Comparison of ENCODE assay signal across 1 mouse cellular context in genomic region chr7:3705911-3706310, GRCm38 (mm10).
TF ChIP-seq lines count a peak whose summit lies in the region.

No protein-coding gene starts in this region.

TF ChIP-seq in MEL, 35 proteins besides CTCF, POLR2A, EP300 and RAD21:
- TF ChIP-seq E2F4 (IDR thresholded peaks at IDR 0.05; ENCODE audit: borderline replicate concordance, low read depth, low read length) (no peak), USF2 (IDR thresholded peaks at IDR 0.05; ENCODE audit: borderline replicate concordance in 1 of 2, insufficient read depth in 1 of 2, low read depth in 1 of 2, low read length in 2 of 2) (no peak), HCFC1 (IDR thresholded peaks at IDR 0.05; ENCODE audit: low read depth, low read length) (no peak), MAFK (IDR thresholded peaks at IDR 0.05; ENCODE audit: borderline replicate concordance, low read depth, low read length) (no peak), GATA1 (IDR thresholded peaks at IDR 0.05; ENCODE audit: low read depth, low read length) (no peak)
TF ChIP-seq in MEL: peak in this region for 0.
